Mouse (Mus musculus) MEL (cell line): ENCODE results near the gene Coro7.

Source experiments
- CHD1 ChIP-seq: IDR thresholded peaks from 2 replicates; pipeline ENCODE4 v1.6.1; 2012; ENCODE audit warnings: low read depth, mild to moderate bottlenecking, inconsistent platforms, low read length, improper control_type of control experiment
- CTCF ChIP-seq, 3 experiments: IDR thresholded peaks in 2 of 3; conservative IDR thresholded peaks in 1 of 3; 2 replicates each; pipeline ENCODE4 v1.5.1; 2011 to 2012; ENCODE audit warnings: low read length in 3 of 3, low read depth in 2 of 3, mild to moderate bottlenecking in 2 of 3, improper control_type of control experiment in 1 of 3, inconsistent platforms in 1 of 3, mixed read lengths in 1 of 3, moderate library complexity in 1 of 3; ENCODE audit not compliant: control insufficient read depth in 1 of 3, insufficient read depth in 1 of 3, poor library complexity in 1 of 3, severe bottlenecking in 1 of 3
- GATA1 ChIP-seq: IDR thresholded peaks from 2 replicates; pipeline ENCODE4 v1.6.1; 2011; ENCODE audit warnings: low read depth, low read length, improper control_type of control experiment
- HCFC1 ChIP-seq: IDR thresholded peaks from 2 replicates; pipeline ENCODE4 v1.6.1; 2012; ENCODE audit warnings: low read depth, mild to moderate bottlenecking, inconsistent platforms, low read length, improper control_type of control experiment, moderate library complexity
- JUND ChIP-seq: IDR thresholded peaks from 2 replicates; pipeline ENCODE4 v1.6.1; 2011; ENCODE audit warnings: low read depth, mild to moderate bottlenecking, improper control_type of control experiment, low read length
- MAX ChIP-seq: IDR thresholded peaks from 2 replicates; pipeline ENCODE4 v1.6.1; 2011; ENCODE audit warnings: low read length, improper control_type of control experiment
- POLR2A ChIP-seq, 2 experiments: IDR thresholded peaks; 2 replicates each; pipeline ENCODE4 v1.6.1; 2011 to 2012; ENCODE audit warnings: low read length in 2 of 2, mild to moderate bottlenecking in 2 of 2, control low read depth in 1 of 2, improper control_type of control experiment in 1 of 2, low read depth in 1 of 2, moderate library complexity in 1 of 2; ENCODE audit not compliant: control insufficient read depth in 1 of 2, insufficient read depth in 1 of 2, poor library complexity in 1 of 2
- UBTF ChIP-seq: IDR thresholded peaks from 2 replicates; pipeline ENCODE4 v1.6.1; 2012; ENCODE audit warnings: low read depth, mild to moderate bottlenecking, inconsistent platforms, low read length, improper control_type of control experiment, moderate library complexity, borderline replicate concordance; ENCODE audit not compliant: insufficient read depth
- ZMIZ1 ChIP-seq: IDR thresholded peaks from 2 replicates; pipeline ENCODE4 v1.6.1; 2012; ENCODE audit warnings: low read depth, mild to moderate bottlenecking, inconsistent platforms, low read length, improper control_type of control experiment, moderate library complexity

DNA sequence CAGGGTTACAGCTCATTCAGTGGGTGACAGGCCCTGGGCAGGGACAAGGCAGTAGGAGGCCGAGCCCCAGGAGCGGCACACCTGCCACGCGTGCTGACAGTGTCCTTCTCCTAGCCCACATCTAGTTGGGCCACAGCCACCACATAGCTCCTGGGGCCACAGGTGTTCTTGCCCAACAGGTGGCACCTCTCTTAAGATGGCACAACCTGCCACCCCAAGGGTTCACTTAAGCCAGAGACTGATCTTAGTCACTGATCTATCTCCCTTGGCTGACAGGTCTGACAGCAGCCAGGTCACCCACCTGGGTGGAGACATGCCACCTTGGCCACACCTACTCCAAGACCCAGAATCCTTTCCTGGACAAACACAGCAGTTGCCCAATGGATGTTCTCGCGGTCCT is 36.6 kb downstream of the Coro7 start:
- TF ChIP-seq CHD1 (no peak), GATA1 (no peak), ZMIZ1 (no peak), POLR2A (IDR thresholded peaks at IDR 0.05; ENCODE audit: control insufficient read depth in 1 of 2, insufficient read depth in 1 of 2, low read depth in 1 of 2, low read length in 2 of 2, poor library complexity in 1 of 2) (no peak), CTCF (IDR thresholded peaks at IDR 0.05 in 2 of 3, conservative IDR thresholded peaks at IDR 0.05 in 1 of 3; ENCODE audit: control insufficient read depth in 1 of 3, insufficient read depth in 1 of 3, low read depth in 2 of 3, low read length in 3 of 3, poor library complexity in 1 of 3, severe bottlenecking in 1 of 3) (no peak), HCFC1 (no peak), MAX (no peak), JUND (no peak), UBTF (no peak)
